Mouse (Mus musculus) hindbrain, embryonic 14.5 days (tissue): ENCODE measurements around the gene Hoxd12. TPM values are rescaled to one million over a fixed set of nuclear protein-coding genes. Genes with fewer than 3 reads are reported as not detected.

Source experiments
- ATAC-seq: fragments of 200-750 bp; cut with Nextera tagmentation; 2 replicates; pipeline ENCODE4 v1.8.0; 2017; ENCODE audit warnings: moderate number of reproducible peaks, mild to moderate bottlenecking, moderate TSS enrichment, moderate library complexity; ENCODE audit not compliant: low FRiP score
- DNase-seq: peaks from one replicate; pipeline ENCODE4 v3.0.0-alpha.2; 2015; ENCODE audit warnings: low spot score
- H3K27ac ChIP-seq: fragments of 300-500 bp; sonication (generic); 2 replicates; pipeline ENCODE4 v1.5.1; 2014; ENCODE audit warnings: mild to moderate bottlenecking, moderate library complexity
- H3K27me3 ChIP-seq: fragments of 300-500 bp; sonication (generic); 2 replicates; pipeline ENCODE4 v1.6.1; 2014; ENCODE audit warnings: mild to moderate bottlenecking, low read length, mixed read lengths; ENCODE audit not compliant: control insufficient read depth, insufficient read depth
- H3K36me3 ChIP-seq: fragments of 300-500 bp; sonication (generic); replicated peaks from 2 replicates; pipeline ENCODE4 v1.6.1; 2014; ENCODE audit not compliant: control insufficient read depth, insufficient read depth
- H3K4me1 ChIP-seq: fragments of 300-500 bp; sonication (generic); replicated peaks from 2 replicates; pipeline ENCODE4 v1.6.1; 2014; ENCODE audit warnings: antibody characterized with exemption, low read length, mixed read lengths; ENCODE audit not compliant: control insufficient read depth, insufficient read depth
- H3K4me2 ChIP-seq: fragments of 300-500 bp; sonication (generic); replicated peaks from 2 replicates; pipeline ENCODE4 v1.6.1; 2014; ENCODE audit warnings: mild to moderate bottlenecking, moderate library complexity
- H3K4me3 ChIP-seq: fragments of 300-500 bp; sonication (generic); replicated peaks from 2 replicates; pipeline ENCODE4 v1.5.1; 2014; ENCODE audit warnings: mild to moderate bottlenecking, low read length
- H3K9ac ChIP-seq: fragments of 300-500 bp; sonication (generic); 2 replicates; pipeline ENCODE4 v1.6.1; 2014
- H3K9me3 ChIP-seq: fragments of 300-500 bp; sonication (generic); 2 replicates; pipeline ENCODE4 v1.6.1; 2016; ENCODE audit warnings: low read length; ENCODE audit not compliant: control insufficient read depth
- WGBS: fragments of 180-500 bp; shearing (Covaris S2); extraction: QIAGEN DNeasy Blood & Tissue Kit; methylation state at CpG from one replicate; pipeline ENCODE4 v1.1.7; 2014; 5-methylcytosine and 5-hydroxymethylcytosine counted together
- polyA plus RNA-seq: library from polyadenylated mRNA; unstranded; fragments of >200 nt; fragmentation: Nextera tagmentation; extraction: Ambion mirVana; gene quantifications from 2 replicates; pipeline ENCODE4 v1.2.1, GENCODE M21; 2014

Hoxd12 gene
- polyA plus RNA-seq, 1 experiment from 2014 or later, result not detected

GRCm38 (mm10) chr2:74660421-74661375, 14.1 kb upstream of the Hoxd12 start:
- DNase-seq (no peak), ATAC-seq (no peak)
- WGBS, result 4% methylated on average over 30 of the region's 30 CpGs
- H3K4me2 ChIP-seq, result peak overlapping the region; percentile 28
- H3K4me3 ChIP-seq, result peak overlapping the region; percentile 33
- peaks cover 3% of the 10 kb centered on the region; the same call in 1 of the 2 replicates for H3K4me1 ChIP-seq
- peak overlapping the region; percentile 11; the same call in 1 of the 2 replicates for H3K9ac ChIP-seq
- H3K27ac ChIP-seq, result no peak overlapping the region
- no peaks in the 10 kb centered on the region for H3K36me3 ChIP-seq
- no peaks in the 10 kb centered on the region for H3K9me3 ChIP-seq
- peaks cover 94% of the 10 kb centered on the region for H3K27me3 ChIP-seq

- WGBS, result 1% methylated on average over 14 of the region's 14 CpGs
Observed at GRCm38 (mm10) chr2:74661685-74662084, 13.1 kb upstream of the Hoxd12 start.

GRCm38 (mm10) chr2:74663291-74663925, 11.4 kb upstream of the Hoxd12 start:
- ATAC-seq (no peak), DNase-seq (no peak)
- 7% methylated on average over 18 of the region's 18 CpGs for WGBS
- Histone ChIP-seq H3K36me3 (no peaks in the 10 kb centered on the region), H3K27me3 (peaks cover 98% of the 10 kb centered on the region), H3K9ac (no peak overlapping the region), H3K4me3 (no peak overlapping the region), H3K27ac (no peak overlapping the region), H3K4me2 (no peak overlapping the region), H3K4me1 (peaks cover 4% of the 10 kb centered on the region; the same call in 1 of the 2 replicates), H3K9me3 (no peaks in the 10 kb centered on the region)

More at GRCm38 (mm10) chr2:74661685-74662084, 13.1 kb upstream of the Hoxd12 start:
- Histone ChIP-seq H3K9ac (no peak overlapping the region), H3K4me3 (no peak overlapping the region), H3K27ac (no peak overlapping the region), H3K4me1 (no peaks in the 10 kb centered on the region; the same call in 1 of the 2 replicates), H3K4me2 (peak overlapping the region; percentile 41), H3K27me3 (peaks cover 94% of the 10 kb centered on the region), H3K36me3 (no peaks in the 10 kb centered on the region), H3K9me3 (no peaks in the 10 kb centered on the region)
- DNase-seq, result peak; percentile 84
- peak; percentile 59 for ATAC-seq

GRCm38 (mm10) chr2:74666411-74666810, 8.4 kb upstream of the Hoxd12 start:
- Histone ChIP-seq H3K4me1 (peaks cover 4% of the 10 kb centered on the region; the same call in 1 of the 2 replicates), H3K27me3 (peaks cover 98% of the 10 kb centered on the region), H3K27ac (no peak overlapping the region), H3K4me3 (no peak overlapping the region), H3K36me3 (no peaks in the 10 kb centered on the region), H3K4me2 (no peak overlapping the region), H3K9me3 (no peaks in the 10 kb centered on the region), H3K9ac (no peak overlapping the region)
- ATAC-seq (no peak), DNase-seq (no peak)
- WGBS, result 2% methylated on average over 7 of the region's 7 CpGs

GRCm38 (mm10) chr2:74667191-74667841, 7.5 kb upstream of the Hoxd12 start:
- no peaks in the 10 kb centered on the region for H3K9me3 ChIP-seq
- DNase-seq, result no peak
- ATAC-seq, result no peak
- H3K27ac ChIP-seq, result no peak overlapping the region
- 2% methylated on average over 36 of the region's 36 CpGs for WGBS
- H3K27me3 ChIP-seq, result peaks cover 98% of the 10 kb centered on the region
- H3K9ac ChIP-seq, result no peak overlapping the region
- no peak overlapping the region for H3K4me2 ChIP-seq
- H3K36me3 ChIP-seq, result no peaks in the 10 kb centered on the region
- H3K4me3 ChIP-seq, result no peak overlapping the region
- H3K4me1 ChIP-seq, result peaks cover 4% of the 10 kb centered on the region; the same call in 1 of the 2 replicates

GRCm38 (mm10) chr2:74667842-74668357, 6.9 kb upstream of the Hoxd12 start, which contains the start of gene Hoxd13:
Gene Hoxd13, plus strand, starts transcription at chr2:74668310.
- ATAC-seq (no peak), DNase-seq (no peak)
- Histone ChIP-seq H3K4me3 (peak within 1 kb of the TSS; percentile 18), H3K9ac (no peak within 1 kb of the TSS), H3K9me3 (no peaks in the 10 kb centered on the region), H3K4me1 (peaks cover 4% of the 10 kb centered on the region; the same call in 1 of the 2 replicates), H3K4me2 (peak within 1 kb of the TSS; percentile 35), H3K27ac (no peak within 1 kb of the TSS), H3K27me3 (peaks cover 98% of the 10 kb centered on the region), H3K36me3 (no peaks in the 10 kb centered on the region)
- 0% methylated on average over 30 of the region's 51 CpGs for WGBS

GRCm38 (mm10) chr2:74668370-74669229, 6.2 kb upstream of the Hoxd12 start:
- H3K9me3 ChIP-seq, result no peaks in the 10 kb centered on the region
- no peak overlapping the region for H3K27ac ChIP-seq
- no peak; the same call in 1 of the 2 replicates for ATAC-seq
- peaks cover 98% of the 10 kb centered on the region for H3K27me3 ChIP-seq
- H3K4me3 ChIP-seq, result peak overlapping the region; percentile 18
- no peaks in the 10 kb centered on the region for H3K36me3 ChIP-seq
- DNase-seq, result no peak
- H3K4me1 ChIP-seq, result peaks cover 4% of the 10 kb centered on the region; the same call in 1 of the 2 replicates
- no peak overlapping the region for H3K9ac ChIP-seq
- WGBS, result under 1% methylated on average over 67 of the region's 74 CpGs
- H3K4me2 ChIP-seq, result peak overlapping the region; percentile 35

GRCm38 (mm10) chr2:74669230-74669578, 5.6 kb upstream of the Hoxd12 start:
- 4% methylated on average over 3 of the region's 3 CpGs for WGBS
- no peak overlapping the region for H3K27ac ChIP-seq
- H3K9me3 ChIP-seq, result no peaks in the 10 kb centered on the region
- H3K36me3 ChIP-seq, result no peaks in the 10 kb centered on the region
- ATAC-seq, result no peak
- H3K4me3 ChIP-seq, result no peak overlapping the region
- H3K4me1 ChIP-seq, result peaks cover 4% of the 10 kb centered on the region; the same call in 1 of the 2 replicates
- peaks cover 98% of the 10 kb centered on the region for H3K27me3 ChIP-seq
- DNase-seq, result no peak
- no peak overlapping the region for H3K4me2 ChIP-seq
- no peak overlapping the region for H3K9ac ChIP-seq
